Mouse (Mus musculus): Measurements from ENCODE around the gene Rpusd2. TPM values are rescaled to one million over a fixed set of nuclear protein-coding genes. Genes with fewer than 3 reads are reported as not detected.

The Rpusd2 gene
- 3.2 and 3.5 TPM in 2 replicates for polyA plus RNA-seq (2012; rRNA removed)

GRCm38 (mm10) chr2:119034656-119035396, at the start of gene Rpusd2:
TSS of gene Rpusd2 (plus strand) at chr2:119034790.
- DNase-seq = peak; percentile 87
- H3K4me3 ChIP-seq (replicated peaks; ENCODE audit: extremely low read depth, low read depth, low read length) = peak within 1 kb of the TSS; percentile 91
- H3K4me1 ChIP-seq (ENCODE audit: control insufficient read depth, insufficient read depth, low read length) = 0 out of 2 replicates have a peak, but pooled peaks cover 2% of the 10 kb centered on the region
- under 1% methylated on average over 49 of the region's 49 CpGs for WGBS
- TF ChIP-seq CTCF (IDR thresholded peaks at IDR 0.05; ENCODE audit: insufficient read depth, low read length) (no peak), POLR2A (IDR thresholded peaks at IDR 0.05; ENCODE audit: borderline replicate concordance, extremely low read depth, low read depth, low read length) (peak; percentile 37; the same call in 1 of the 2 replicates)

GRCm38 (mm10) chr2:118995490-118995889, 39.1 kb upstream of the Rpusd2 start:
- no peaks in the 10 kb centered on the region for H3K4me1 ChIP-seq (ENCODE audit: control insufficient read depth, insufficient read depth, low read length)
- 59% methylated on average over 5 of the region's 5 CpGs for WGBS
- TF ChIP-seq CTCF (IDR thresholded peaks at IDR 0.05; ENCODE audit: insufficient read depth, low read length) = no peak
- no peak for TF ChIP-seq POLR2A (IDR thresholded peaks at IDR 0.05; ENCODE audit: borderline replicate concordance, extremely low read depth, low read depth, low read length)
- DNase-seq = no peak
- H3K4me3 ChIP-seq (replicated peaks; ENCODE audit: extremely low read depth, low read depth, low read length) = no peak overlapping the region

- TF ChIP-seq POLR2A (IDR thresholded peaks at IDR 0.05; ENCODE audit: borderline replicate concordance, extremely low read depth, low read depth, low read length) (no peak), CTCF (IDR thresholded peaks at IDR 0.05; ENCODE audit: insufficient read depth, low read length) (no peak)
- Histone ChIP-seq H3K4me1 (ENCODE audit: control insufficient read depth, insufficient read depth, low read length) (no peaks in the 10 kb centered on the region), H3K4me3 (replicated peaks; ENCODE audit: extremely low read depth, low read depth, low read length) (no peak overlapping the region)
- 55% methylated on average over 16 of the region's 16 CpGs for WGBS
- DNase-seq = no peak
Observed at GRCm38 (mm10) chr2:118995919-118996797, 38.4 kb upstream of the Rpusd2 start.

- H3K4me1 ChIP-seq (ENCODE audit: control insufficient read depth, insufficient read depth, low read length) = no peaks in the 10 kb centered on the region
- TF ChIP-seq CTCF (IDR thresholded peaks at IDR 0.05; ENCODE audit: insufficient read depth, low read length) (no peak), POLR2A (IDR thresholded peaks at IDR 0.05; ENCODE audit: borderline replicate concordance, extremely low read depth, low read depth, low read length) (no peak)
- 45% methylated on average over 1 of the region's 1 CpGs for WGBS
- no peak for DNase-seq
- H3K4me3 ChIP-seq (replicated peaks; ENCODE audit: extremely low read depth, low read depth, low read length) = no peak overlapping the region
Observed at GRCm38 (mm10) chr2:118996798-118997105, 37.8 kb upstream of the Rpusd2 start.

- Histone ChIP-seq H3K4me1 (ENCODE audit: control insufficient read depth, insufficient read depth, low read length) (no peaks in the 10 kb centered on the region), H3K4me3 (replicated peaks; ENCODE audit: extremely low read depth, low read depth, low read length) (no peak overlapping the region)
- 38% methylated on average over 6 of the region's 6 CpGs for WGBS
- TF ChIP-seq CTCF (IDR thresholded peaks at IDR 0.05; ENCODE audit: insufficient read depth, low read length) (no peak), POLR2A (IDR thresholded peaks at IDR 0.05; ENCODE audit: borderline replicate concordance, extremely low read depth, low read depth, low read length) (no peak)
- no peak for DNase-seq
Observed at GRCm38 (mm10) chr2:118998115-118998866, 36.3 kb upstream of the Rpusd2 start.

- H3K4me3 ChIP-seq (replicated peaks; ENCODE audit: extremely low read depth, low read depth, low read length) = no peak overlapping the region
- no peak for TF ChIP-seq POLR2A (IDR thresholded peaks at IDR 0.05; ENCODE audit: borderline replicate concordance, extremely low read depth, low read depth, low read length)
- TF ChIP-seq CTCF (IDR thresholded peaks at IDR 0.05; ENCODE audit: insufficient read depth, low read length) = no peak
- DNase-seq = no peak
- no peaks in the 10 kb centered on the region for H3K4me1 ChIP-seq (ENCODE audit: control insufficient read depth, insufficient read depth, low read length)
- 69% methylated on average over 3 of the region's 3 CpGs for WGBS
Observed at GRCm38 (mm10) chr2:118999025-118999639, 35.5 kb upstream of the Rpusd2 start.

GRCm38 (mm10) chr2:119006886-119007285, 27.7 kb upstream of the Rpusd2 start:
- no peak overlapping the region for H3K4me3 ChIP-seq (replicated peaks; ENCODE audit: extremely low read depth, low read depth, low read length)
- WGBS = 78% methylated on average over 7 of the region's 7 CpGs
- no peak for DNase-seq
- TF ChIP-seq CTCF (IDR thresholded peaks at IDR 0.05; ENCODE audit: insufficient read depth, low read length) (no peak), POLR2A (IDR thresholded peaks at IDR 0.05; ENCODE audit: borderline replicate concordance, extremely low read depth, low read depth, low read length) (no peak)
- no peaks in the 10 kb centered on the region for H3K4me1 ChIP-seq (ENCODE audit: control insufficient read depth, insufficient read depth, low read length)

- WGBS = 88% methylated on average over 2 of the region's 2 CpGs
- no peak for DNase-seq
- H3K4me3 ChIP-seq (replicated peaks; ENCODE audit: extremely low read depth, low read depth, low read length) = no peak overlapping the region
- TF ChIP-seq POLR2A (IDR thresholded peaks at IDR 0.05; ENCODE audit: borderline replicate concordance, extremely low read depth, low read depth, low read length) (no peak), CTCF (IDR thresholded peaks at IDR 0.05; ENCODE audit: insufficient read depth, low read length) (no peak)
- H3K4me1 ChIP-seq (ENCODE audit: control insufficient read depth, insufficient read depth, low read length) = no peaks in the 10 kb centered on the region
Observed at GRCm38 (mm10) chr2:119009376-119009775, 25.2 kb upstream of the Rpusd2 start.

- no peak for TF ChIP-seq CTCF (IDR thresholded peaks at IDR 0.05; ENCODE audit: insufficient read depth, low read length)
- TF ChIP-seq POLR2A (IDR thresholded peaks at IDR 0.05; ENCODE audit: borderline replicate concordance, extremely low read depth, low read depth, low read length) = no peak
- 53% methylated on average over 7 of the region's 7 CpGs for WGBS
Observed at GRCm38 (mm10) chr2:119014989-119015388, 19.6 kb upstream of the Rpusd2 start.

More at GRCm38 (mm10) chr2:119014989-119015388, 19.6 kb upstream of the Rpusd2 start:
- peak; percentile 11 for DNase-seq
- H3K4me3 ChIP-seq (replicated peaks; ENCODE audit: extremely low read depth, low read depth, low read length) = no peak overlapping the region
- peaks cover 3% of the 10 kb centered on the region; the same call in 1 of the 2 replicates for H3K4me1 ChIP-seq (ENCODE audit: control insufficient read depth, insufficient read depth, low read length)
